Mouse (Mus musculus) kidney, postnatal 36 days (tissue): ENCODE data around the gene Med27.

Experiments used
- DNase-seq, 2 experiments: peaks; one replicate each; pipeline ENCODE4 v3.0.0; 2021 to 2022; ENCODE audit warnings: mixed read lengths in 2 of 2

Gene Med27

GRCm38 (mm10) chr2:29437861-29438529 lies 91.4 kb downstream of the Med27 start:
- DNase-seq, result peak in 1 of 2 experiments; percentile 13

- DNase-seq, result peak; percentile 43 to 57
These were observed 91.9 kb downstream of the Med27 start for GRCm38 (mm10) chr2:29438530-29438862.

- DNase-seq, result no peak
These were observed 92.4 kb downstream of the Med27 start for GRCm38 (mm10) chr2:29438986-29439385.

- DNase-seq, result no peak
These were observed 92.8 kb downstream of the Med27 start for GRCm38 (mm10) chr2:29439396-29439795.

GRCm38 (mm10) chr2:29439857-29440502 lies 93.4 kb downstream of the Med27 start:
- DNase-seq, result no peak

GRCm38 (mm10) chr2:29442275-29442674 lies 95.7 kb downstream of the Med27 start:
- DNase-seq, result no peak

DNA sequence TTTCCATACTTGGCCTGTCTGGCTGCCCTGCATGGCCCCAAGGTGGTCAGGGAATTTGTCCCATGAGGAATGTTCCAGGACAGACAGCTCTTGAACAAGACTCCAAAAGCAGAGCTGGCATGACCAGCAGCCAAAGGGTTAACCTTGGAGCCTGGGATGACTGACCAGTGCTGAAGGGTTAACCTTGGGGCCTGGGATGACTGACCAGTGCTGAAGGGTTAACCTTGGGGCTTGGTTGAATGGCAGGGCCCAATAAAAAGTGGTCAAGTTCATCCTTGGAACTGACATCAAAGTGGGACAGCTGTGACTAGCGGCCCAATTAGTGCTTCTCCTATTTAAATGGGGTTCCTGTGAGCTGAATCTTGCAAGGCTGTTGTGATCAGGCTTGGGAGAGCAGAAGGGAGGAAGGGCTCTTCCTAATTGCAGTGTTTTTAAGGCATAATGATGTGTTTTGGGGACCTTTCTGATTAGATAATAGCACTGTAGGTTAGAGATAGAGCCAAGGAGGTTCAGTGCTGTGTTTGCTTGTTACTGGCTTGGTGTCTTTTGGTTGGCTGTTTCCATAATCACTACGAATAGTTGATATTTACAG lies 97.1 kb downstream of the Med27 start:
- DNase-seq, result no peak

GRCm38 (mm10) chr2:29448476-29449002 lies 101.9 kb downstream of the Med27 start:
- no peak for DNase-seq

DNA sequence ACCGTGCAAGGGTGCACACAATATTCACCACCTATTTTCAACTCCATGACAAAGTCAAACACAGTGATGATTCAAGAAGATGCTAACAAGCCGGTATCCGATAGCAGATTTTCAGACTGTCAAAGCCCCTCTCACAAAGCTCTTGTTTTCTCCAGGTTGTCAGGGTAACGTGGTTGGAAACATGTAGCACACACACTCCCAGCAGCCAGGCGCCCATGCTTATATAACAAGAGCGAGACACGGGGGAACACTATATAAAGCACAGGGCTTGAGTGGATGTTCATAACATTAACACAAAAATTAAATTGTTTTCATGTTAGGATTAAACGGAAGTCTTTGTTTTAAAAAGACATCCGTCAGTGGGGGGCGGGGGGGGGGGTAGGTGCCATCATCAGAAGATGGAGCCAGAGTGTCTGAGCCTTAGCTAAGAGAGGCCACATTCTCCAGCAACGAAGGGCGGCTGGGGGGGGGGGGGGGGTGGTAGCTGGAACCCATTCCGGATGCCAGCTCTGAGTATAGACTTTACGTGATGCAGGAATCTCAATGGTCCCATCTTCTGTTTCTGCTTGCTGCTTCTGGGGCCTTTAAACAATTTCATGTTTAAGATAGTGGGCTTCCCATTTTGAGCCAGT lies 104.9 kb downstream of the Med27 start:
- no peak for DNase-seq

GRCm38 (mm10) chr2:29453376-29453775 lies 106.8 kb downstream of the Med27 start:
- DNase-seq, result no peak

GRCm38 (mm10) chr2:29456631-29457320 lies 110.2 kb downstream of the Med27 start:
- no peak for DNase-seq

DNA sequence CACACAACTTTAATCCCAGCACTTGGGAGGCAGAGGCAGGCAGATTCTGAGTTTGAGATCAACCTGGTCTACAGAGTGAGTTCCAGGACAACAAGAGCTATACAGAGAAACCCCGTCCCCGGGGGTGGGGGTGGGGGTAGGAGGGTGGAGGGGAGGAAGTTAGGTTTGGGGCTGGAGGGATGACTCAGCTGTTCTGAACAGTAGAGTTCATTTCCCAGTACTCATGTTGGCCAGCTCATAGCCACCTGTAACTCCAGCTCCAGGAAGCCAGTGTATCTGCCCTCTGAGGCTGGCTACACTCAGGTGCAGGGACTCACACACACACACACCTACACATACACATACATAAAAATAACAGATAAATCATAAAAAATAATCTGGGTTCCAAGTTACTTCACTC lies 111.1 kb downstream of the Med27 start:
- no peak for DNase-seq

DNA sequence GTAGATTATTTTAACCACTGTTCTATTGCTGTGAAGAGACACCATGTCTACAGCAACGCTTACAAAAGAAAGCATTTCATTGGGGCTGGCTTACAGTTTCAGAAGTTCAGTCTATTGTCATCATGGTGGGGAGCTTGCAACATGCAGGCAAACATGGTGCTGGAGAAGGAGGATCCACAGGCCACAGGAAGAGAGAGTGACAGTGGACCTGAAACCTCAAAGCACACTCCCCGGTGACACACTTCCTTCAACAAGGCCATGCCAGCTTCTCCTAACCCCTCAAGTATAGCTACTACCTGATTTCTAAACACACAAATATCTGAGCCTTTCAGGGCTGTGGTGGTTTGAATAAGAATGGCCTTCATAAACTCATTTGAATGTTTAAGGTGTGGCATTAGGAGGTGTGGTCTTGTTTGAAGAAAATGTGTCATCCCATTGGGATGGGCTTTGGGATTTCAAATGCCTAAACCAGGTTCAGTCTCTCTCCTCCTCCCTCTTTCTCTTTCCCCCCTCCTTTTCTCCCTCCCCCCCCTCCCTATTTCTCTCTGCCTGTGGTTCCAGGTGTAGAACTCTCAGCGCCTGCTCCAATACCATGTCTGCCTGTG lies 111.8 kb downstream of the Med27 start:
- no peak for DNase-seq

DNA sequence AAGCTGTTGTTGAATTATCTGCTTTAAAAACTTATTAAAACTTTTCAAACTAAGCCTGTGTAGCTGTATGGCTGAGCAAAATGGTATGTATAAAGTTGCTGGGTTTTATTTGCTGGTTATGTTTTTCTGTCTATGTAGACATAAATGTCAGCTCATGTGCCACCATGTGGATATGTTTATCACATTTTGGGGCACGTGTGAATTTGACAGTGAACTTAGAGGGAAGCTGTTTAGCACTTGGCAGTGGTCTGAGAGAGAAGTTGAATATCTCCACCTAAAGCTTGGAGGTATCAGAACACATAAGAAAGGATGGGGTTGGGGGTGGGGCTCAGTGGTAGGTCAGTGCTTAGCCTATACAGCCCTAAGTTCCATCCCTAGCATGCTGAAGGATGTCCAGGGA lies 113.0 kb downstream of the Med27 start:
- DNase-seq, result no peak

GRCm38 (mm10) chr2:29461841-29462240 lies 115.2 kb downstream of the Med27 start:
- DNase-seq, result no peak

GRCm38 (mm10) chr2:29463039-29463585 lies 116.5 kb downstream of the Med27 start:
- peak; percentile 41 to 52 for DNase-seq

- DNase-seq, result no peak
These were observed 118.4 kb downstream of the Med27 start for GRCm38 (mm10) chr2:29464851-29465648.

DNA sequence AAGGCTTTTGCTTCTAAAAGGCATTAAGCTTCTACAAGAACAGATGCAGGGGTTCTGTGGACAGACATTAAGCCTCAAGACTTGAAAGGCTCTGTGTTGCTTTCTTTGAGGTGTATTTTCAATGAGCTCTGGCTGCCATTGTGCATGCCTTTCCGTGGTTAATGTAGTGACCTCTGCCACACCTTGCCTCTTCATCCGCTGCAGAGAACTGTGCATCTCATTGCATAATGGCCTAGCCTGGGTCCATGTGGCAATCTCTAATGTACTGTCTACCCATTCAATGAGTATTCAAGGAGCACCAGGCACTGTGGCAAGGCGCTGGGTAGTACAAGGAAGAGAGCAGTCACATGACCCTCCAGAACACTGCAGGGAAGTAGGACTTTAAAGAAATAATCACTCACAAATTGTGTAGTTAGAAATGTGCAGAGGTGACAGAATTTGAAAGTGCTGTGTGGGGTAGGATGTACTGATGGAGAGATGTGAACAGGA lies 119.1 kb downstream of the Med27 start:
- no peak for DNase-seq

DNA sequence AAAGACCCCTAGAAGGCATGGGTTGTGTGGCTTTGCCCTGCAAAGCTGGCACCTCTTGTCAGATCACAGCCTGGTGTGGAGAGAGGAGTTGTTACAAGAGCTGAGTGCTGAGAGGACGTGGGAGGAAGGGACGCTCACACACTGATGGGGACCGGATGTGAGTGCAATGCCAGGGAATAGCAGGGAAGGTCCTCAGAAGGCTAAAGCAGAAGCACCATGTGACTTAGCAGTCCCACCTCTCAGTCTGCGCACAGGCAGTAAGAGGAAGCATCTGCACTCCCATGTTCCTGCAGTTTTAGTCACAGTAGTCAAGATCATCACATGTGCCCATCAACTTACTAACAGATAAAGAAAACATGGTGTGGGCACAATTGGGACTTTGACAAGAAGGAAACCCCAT lies 119.8 kb downstream of the Med27 start:
- DNase-seq, result peak in 1 of 2 experiments; percentile 24

- DNase-seq, result no peak
These were observed 121.9 kb downstream of the Med27 start for GRCm38 (mm10) chr2:29468517-29468936.

GRCm38 (mm10) chr2:29472952-29473437 lies 126.4 kb downstream of the Med27 start:
- DNase-seq, result no peak
